Mouse (Mus musculus): ENCODE data around the gene Mb. TPM values are rescaled to one million over a fixed set of nuclear protein-coding genes. Genes with fewer than 3 reads are reported as not detected.

Mb gene
- polyA plus RNA-seq, 1 experiment = not detected

- 78% methylated on average over 4 of the region's 4 CpGs for WGBS
- Histone ChIP-seq H3K4me1 (ENCODE audit: control insufficient read depth, insufficient read depth, low read length) (peaks cover 21% of the 10 kb centered on the region), H3K27ac (ENCODE audit: insufficient read depth, low read depth, low read length) (no peak overlapping the region), H3K4me3 (ENCODE audit: insufficient read depth, low read depth, low read length) (no peak overlapping the region)
- TF ChIP-seq POLR2A (IDR thresholded peaks at IDR 0.05; ENCODE audit: insufficient read depth, low read depth, low read length) = no peak
- TF ChIP-seq CTCF (IDR thresholded peaks at IDR 0.05; ENCODE audit: insufficient read depth, low read depth, low read length) = no peak
Observed at GRCm38 (mm10) chr15:77014985-77015384, 35.5 kb downstream of the Mb start.

GRCm38 (mm10) chr15:77014431-77014830, 36.0 kb downstream of the Mb start:
- Histone ChIP-seq H3K4me3 (ENCODE audit: insufficient read depth, low read depth, low read length) (no peak overlapping the region), H3K27ac (ENCODE audit: insufficient read depth, low read depth, low read length) (no peak overlapping the region), H3K4me1 (ENCODE audit: control insufficient read depth, insufficient read depth, low read length) (peaks cover 21% of the 10 kb centered on the region)
- 73% methylated on average over 6 of the region's 6 CpGs for WGBS
- no peak for TF ChIP-seq POLR2A (IDR thresholded peaks at IDR 0.05; ENCODE audit: insufficient read depth, low read depth, low read length)
- no peak for TF ChIP-seq CTCF (IDR thresholded peaks at IDR 0.05; ENCODE audit: insufficient read depth, low read depth, low read length)

- H3K4me1 ChIP-seq (ENCODE audit: control insufficient read depth, insufficient read depth, low read length) = peaks cover 21% of the 10 kb centered on the region
- peak overlapping the region; percentile 9; the same call in 1 of the 2 replicates for H3K27ac ChIP-seq (ENCODE audit: insufficient read depth, low read depth, low read length)
- H3K4me3 ChIP-seq (ENCODE audit: insufficient read depth, low read depth, low read length) = peak overlapping the region; percentile 6; the same call in 1 of the 2 replicates
- WGBS = 13% methylated on average over 15 of the region's 15 CpGs
- TF ChIP-seq POLR2A (IDR thresholded peaks at IDR 0.05; ENCODE audit: insufficient read depth, low read depth, low read length) (no peak), CTCF (IDR thresholded peaks at IDR 0.05; ENCODE audit: insufficient read depth, low read depth, low read length) (no peak)
Observed at GRCm38 (mm10) chr15:77013753-77014241, 36.7 kb downstream of the Mb start.

GRCm38 (mm10) chr15:77008851-77009250, 41.6 kb downstream of the Mb start:
- 84% methylated on average over 6 of the region's 6 CpGs for WGBS
- peaks cover 7% of the 10 kb centered on the region for H3K4me1 ChIP-seq (ENCODE audit: control insufficient read depth, insufficient read depth, low read length)
- H3K4me3 ChIP-seq (ENCODE audit: insufficient read depth, low read depth, low read length) = no peak overlapping the region
- TF ChIP-seq CTCF (IDR thresholded peaks at IDR 0.05; ENCODE audit: insufficient read depth, low read depth, low read length) = no peak
- no peak for TF ChIP-seq POLR2A (IDR thresholded peaks at IDR 0.05; ENCODE audit: insufficient read depth, low read depth, low read length)
- H3K27ac ChIP-seq (ENCODE audit: insufficient read depth, low read depth, low read length) = no peak overlapping the region

- Histone ChIP-seq H3K27ac (ENCODE audit: insufficient read depth, low read depth, low read length) (no peak overlapping the region), H3K4me1 (ENCODE audit: control insufficient read depth, insufficient read depth, low read length) (peaks cover 7% of the 10 kb centered on the region), H3K4me3 (ENCODE audit: insufficient read depth, low read depth, low read length) (no peak overlapping the region)
- no peak for TF ChIP-seq POLR2A (IDR thresholded peaks at IDR 0.05; ENCODE audit: insufficient read depth, low read depth, low read length)
- TF ChIP-seq CTCF (IDR thresholded peaks at IDR 0.05; ENCODE audit: insufficient read depth, low read depth, low read length) = peak; percentile 77
- WGBS = 7% methylated on average over 3 of the region's 3 CpGs
Observed at GRCm38 (mm10) chr15:77003868-77004215, 46.6 kb downstream of the Mb start.

- Histone ChIP-seq H3K4me3 (ENCODE audit: insufficient read depth, low read depth, low read length) (no peak overlapping the region), H3K27ac (ENCODE audit: insufficient read depth, low read depth, low read length) (no peak overlapping the region), H3K4me1 (ENCODE audit: control insufficient read depth, insufficient read depth, low read length) (peaks cover 12% of the 10 kb centered on the region)
- WGBS = 77% methylated on average over 3 of the region's 3 CpGs
- TF ChIP-seq POLR2A (IDR thresholded peaks at IDR 0.05; ENCODE audit: insufficient read depth, low read depth, low read length) (no peak), CTCF (IDR thresholded peaks at IDR 0.05; ENCODE audit: insufficient read depth, low read depth, low read length) (no peak)
Observed at GRCm38 (mm10) chr15:77003173-77003867, 47.1 kb downstream of the Mb start.

- H3K4me1 ChIP-seq (ENCODE audit: control insufficient read depth, insufficient read depth, low read length) = peaks cover 12% of the 10 kb centered on the region
- no peak overlapping the region for H3K4me3 ChIP-seq (ENCODE audit: insufficient read depth, low read depth, low read length)
- 27% methylated on average over 21 of the region's 21 CpGs for WGBS
- H3K27ac ChIP-seq (ENCODE audit: insufficient read depth, low read depth, low read length) = no peak overlapping the region
- TF ChIP-seq CTCF (IDR thresholded peaks at IDR 0.05; ENCODE audit: insufficient read depth, low read depth, low read length) (no peak), POLR2A (IDR thresholded peaks at IDR 0.05; ENCODE audit: insufficient read depth, low read depth, low read length) (no peak)
Observed at GRCm38 (mm10) chr15:76998878-76999588, 51.4 kb downstream of the Mb start.

GRCm38 (mm10) chr15:76998048-76998447, 52.4 kb downstream of the Mb start:
- 58% methylated on average over 2 of the region's 2 CpGs for WGBS
- Histone ChIP-seq H3K4me3 (ENCODE audit: insufficient read depth, low read depth, low read length) (no peak overlapping the region), H3K27ac (ENCODE audit: insufficient read depth, low read depth, low read length) (no peak overlapping the region), H3K4me1 (ENCODE audit: control insufficient read depth, insufficient read depth, low read length) (peaks cover 12% of the 10 kb centered on the region)
- no peak for TF ChIP-seq CTCF (IDR thresholded peaks at IDR 0.05; ENCODE audit: insufficient read depth, low read depth, low read length)
- no peak for TF ChIP-seq POLR2A (IDR thresholded peaks at IDR 0.05; ENCODE audit: insufficient read depth, low read depth, low read length)

GRCm38 (mm10) chr15:76994413-76994812, 56.1 kb downstream of the Mb start:
- Histone ChIP-seq H3K27ac (ENCODE audit: insufficient read depth, low read depth, low read length) (peak overlapping the region; percentile 61; the same call in 1 of the 2 replicates), H3K4me1 (ENCODE audit: control insufficient read depth, insufficient read depth, low read length) (peaks cover 10% of the 10 kb centered on the region), H3K4me3 (ENCODE audit: insufficient read depth, low read depth, low read length) (no peak overlapping the region)
- no peak for TF ChIP-seq POLR2A (IDR thresholded peaks at IDR 0.05; ENCODE audit: insufficient read depth, low read depth, low read length)
- TF ChIP-seq CTCF (IDR thresholded peaks at IDR 0.05; ENCODE audit: insufficient read depth, low read depth, low read length) = no peak
- 60% methylated on average over 3 of the region's 3 CpGs for whole genome bisulfite sequencing

Measured in olfactory bulb, adult 2 months (tissue).